23 mouse cellular contexts compared by ENCODE assay signal in the genomic region with DNA sequence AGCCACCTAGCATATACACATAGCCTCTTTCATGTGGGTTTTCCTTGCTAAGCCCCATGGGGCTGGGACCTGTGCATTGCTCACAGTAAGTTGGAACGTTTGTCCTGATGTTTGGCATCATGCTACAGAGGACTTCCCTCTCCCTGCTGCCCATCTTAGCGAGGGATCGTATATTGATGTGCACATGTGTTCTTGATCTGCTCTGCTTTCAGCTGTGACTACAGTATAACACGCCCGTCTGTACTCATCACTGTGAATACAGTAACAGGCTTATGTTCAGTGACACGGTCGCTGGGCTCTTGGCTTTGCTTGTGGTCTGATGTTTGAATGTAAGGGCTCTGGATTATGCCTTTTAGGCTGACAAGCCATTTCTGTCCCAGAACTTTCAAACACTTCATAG.
"Had no signal": no experiment of that assay in that cellular context is flagged by ENCODE, and none has a peak within 500 bp of the region (broad histone marks: within the 10 kb centered on the region; RNA-seq: fewer than 3 reads in every experiment).

No protein-coding gene starts in this region.

- H3K4me1 ChIP-seq: hindbrain, embryonic 13.5 days; hindbrain, embryonic 15.5 days; intestine, embryonic 15.5 days; liver, embryonic 13.5 days had no signal

- H3K9me3 ChIP-seq: heart, embryonic 10.5 days; heart, embryonic 12.5 days; hindbrain, embryonic 13.5 days; hindbrain, embryonic 15.5 days; intestine, embryonic 15.5 days; limb, embryonic 10.5 days; limb, embryonic 12.5 days; liver, embryonic 13.5 days had no signal

- H3K9ac ChIP-seq: heart, embryonic 12.5 days; hindbrain, embryonic 13.5 days; hindbrain, embryonic 15.5 days; intestine, embryonic 15.5 days; limb, embryonic 12.5 days; liver, embryonic 13.5 days had no signal

- H3K27ac ChIP-seq: heart, embryonic 10.5 days; hindbrain, embryonic 13.5 days; hindbrain, embryonic 15.5 days; intestine, embryonic 15.5 days; layer of hippocampus, adult 2 months; left cerebral cortex, adult 2 months; limb, embryonic 10.5 days; limb, embryonic 12.5 days; liver, embryonic 13.5 days had no signal

- ATAC-seq: inflammation-experienced regulatory T-cells, adult 6 months; intestine, embryonic 15.5 days; intestine, postnatal 0 days had no signal

- H3K4me3 ChIP-seq: heart, embryonic 10.5 days; heart, embryonic 12.5 days; hindbrain, embryonic 13.5 days; hindbrain, embryonic 15.5 days; intestine, embryonic 15.5 days; layer of hippocampus, adult 2 months; left cerebral cortex, adult 2 months; limb, embryonic 10.5 days; limb, embryonic 12.5 days; liver, embryonic 13.5 days had no signal

- DNase-seq: gastrocnemius, postnatal 10 days; gastrocnemius, postnatal 36 days; heart, adult 18-20 months; heart, postnatal 10 days; kidney, adult 18-20 months; kidney, adult 8-10 months; kidney, postnatal 10 days; kidney, postnatal 25 days; kidney, postnatal 4 days; liver; liver, embryonic 13.5 days had no signal

- H3K27me3 ChIP-seq: heart, embryonic 12.5 days; hindbrain, embryonic 13.5 days; hindbrain, embryonic 15.5 days; intestine, embryonic 15.5 days; limb, embryonic 12.5 days; liver, embryonic 13.5 days had no signal

- H3K4me2 ChIP-seq: heart, embryonic 12.5 days; hindbrain, embryonic 13.5 days; hindbrain, embryonic 15.5 days; intestine, embryonic 15.5 days; limb, embryonic 12.5 days; liver, embryonic 11.5 days; liver, embryonic 13.5 days had no signal

- H3K36me3 ChIP-seq: hindbrain, embryonic 13.5 days; hindbrain, embryonic 15.5 days; limb, embryonic 12.5 days had no signal
